Mouse (Mus musculus) cerebellum, adult 18-20 months (tissue): ENCODE data around the gene Hist2h4.

Experiments used
- DNase-seq, 2 experiments: peaks; one replicate each; pipeline ENCODE4 v3.0.0; 2021

Gene Hist2h4

DNA sequence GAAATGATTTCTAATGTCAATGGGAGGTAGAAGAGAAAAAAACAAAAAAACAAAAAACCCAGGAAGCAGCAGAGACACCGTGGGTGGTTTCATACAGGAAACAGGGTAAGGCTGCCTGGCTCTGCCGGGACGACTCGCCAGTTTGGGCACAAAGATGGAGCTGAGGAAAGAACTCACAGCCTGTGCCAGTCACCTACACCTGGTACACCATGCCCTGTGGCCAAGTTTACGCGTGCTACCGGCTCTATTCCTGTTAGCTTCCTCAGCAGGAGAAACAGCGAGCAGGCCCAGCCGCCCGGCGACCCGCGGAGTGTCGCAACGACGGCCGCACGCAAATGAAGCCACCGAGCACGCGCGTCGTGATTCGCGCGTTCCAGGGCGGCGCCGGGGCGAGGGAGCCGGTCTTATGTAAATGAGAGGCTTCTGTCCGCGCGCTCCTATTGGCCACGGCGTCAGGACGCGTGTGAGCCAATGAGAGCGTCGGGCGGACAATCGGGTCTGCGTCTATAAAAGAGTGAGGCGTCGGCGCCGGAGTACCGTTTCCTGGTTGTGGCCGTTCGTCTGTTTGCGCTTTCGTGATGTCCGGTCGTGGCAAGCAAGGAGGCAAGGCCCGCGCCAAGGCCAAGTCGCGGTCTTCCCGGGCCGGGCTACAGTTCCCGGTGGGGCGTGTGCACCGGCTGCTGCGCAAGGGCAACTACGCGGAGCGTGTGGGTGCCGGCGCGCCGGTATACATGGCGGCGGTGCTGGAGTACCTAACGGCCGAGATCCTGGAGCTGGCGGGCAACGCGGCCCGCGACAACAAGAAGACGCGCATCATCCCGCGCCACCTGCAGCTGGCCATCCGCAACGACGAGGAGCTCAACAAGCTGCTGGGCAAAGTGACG, 17.9 kb downstream of the Hist2h4 start, which contains the start of gene Hist2h2aa1:
TSS of gene Hist2h2aa1 (plus strand) at position 495 of the 884 bp plus-strand sequence.
- DNase-seq: peak; percentile 82 to 89

DNA sequence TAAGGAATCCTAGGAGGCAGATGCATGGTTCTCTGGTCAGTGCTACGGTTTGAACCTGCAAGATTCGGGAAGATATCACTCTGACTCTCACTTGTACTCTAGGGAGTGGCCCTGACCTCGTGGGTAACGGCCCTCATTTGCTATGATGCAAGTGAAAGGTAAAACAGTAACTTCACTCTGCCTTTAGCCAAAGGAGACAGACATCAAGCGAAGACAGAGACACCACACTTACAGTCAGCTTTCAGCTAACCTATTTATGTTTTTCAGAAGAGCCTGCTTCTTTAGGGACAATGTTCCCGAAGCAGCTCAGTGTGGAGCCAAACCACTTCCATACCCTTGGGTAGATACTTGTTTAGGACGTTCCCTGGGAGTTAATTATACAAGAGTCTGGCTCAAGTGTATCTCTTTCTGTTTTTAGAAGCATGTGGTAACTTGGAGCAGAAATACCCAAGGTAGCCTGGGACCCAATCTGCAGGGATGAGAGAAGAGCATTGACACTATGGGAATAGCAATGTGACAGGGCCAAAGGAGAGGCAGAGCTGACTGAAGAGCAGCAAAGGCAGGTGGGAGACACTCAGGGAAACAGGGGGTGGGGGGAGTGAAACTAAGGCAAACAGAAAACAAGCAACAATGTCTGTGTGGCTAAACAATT, 19.1 kb downstream of the Hist2h4 start:
- DNase-seq: no peak

DNA sequence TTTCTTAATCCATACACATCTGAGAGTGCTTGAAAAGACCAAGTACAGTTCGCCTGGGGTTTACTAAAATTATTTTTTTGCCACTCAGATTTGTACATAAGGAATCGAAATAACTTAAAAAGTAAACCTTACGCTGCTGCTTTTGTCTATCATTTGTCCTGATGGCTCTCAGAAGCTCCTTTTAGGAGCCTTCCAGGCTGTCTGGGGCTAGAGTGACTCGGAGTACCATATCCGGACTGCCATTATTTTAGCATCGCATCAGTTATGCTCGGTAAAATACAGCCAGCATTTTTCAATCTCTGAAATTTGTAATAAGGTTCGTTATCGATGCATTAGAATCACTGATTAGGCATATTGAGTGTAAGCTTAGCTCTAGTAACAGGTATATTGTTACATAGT, 22.3 kb downstream of the Hist2h4 start:
- no peak for DNase-seq

DNA sequence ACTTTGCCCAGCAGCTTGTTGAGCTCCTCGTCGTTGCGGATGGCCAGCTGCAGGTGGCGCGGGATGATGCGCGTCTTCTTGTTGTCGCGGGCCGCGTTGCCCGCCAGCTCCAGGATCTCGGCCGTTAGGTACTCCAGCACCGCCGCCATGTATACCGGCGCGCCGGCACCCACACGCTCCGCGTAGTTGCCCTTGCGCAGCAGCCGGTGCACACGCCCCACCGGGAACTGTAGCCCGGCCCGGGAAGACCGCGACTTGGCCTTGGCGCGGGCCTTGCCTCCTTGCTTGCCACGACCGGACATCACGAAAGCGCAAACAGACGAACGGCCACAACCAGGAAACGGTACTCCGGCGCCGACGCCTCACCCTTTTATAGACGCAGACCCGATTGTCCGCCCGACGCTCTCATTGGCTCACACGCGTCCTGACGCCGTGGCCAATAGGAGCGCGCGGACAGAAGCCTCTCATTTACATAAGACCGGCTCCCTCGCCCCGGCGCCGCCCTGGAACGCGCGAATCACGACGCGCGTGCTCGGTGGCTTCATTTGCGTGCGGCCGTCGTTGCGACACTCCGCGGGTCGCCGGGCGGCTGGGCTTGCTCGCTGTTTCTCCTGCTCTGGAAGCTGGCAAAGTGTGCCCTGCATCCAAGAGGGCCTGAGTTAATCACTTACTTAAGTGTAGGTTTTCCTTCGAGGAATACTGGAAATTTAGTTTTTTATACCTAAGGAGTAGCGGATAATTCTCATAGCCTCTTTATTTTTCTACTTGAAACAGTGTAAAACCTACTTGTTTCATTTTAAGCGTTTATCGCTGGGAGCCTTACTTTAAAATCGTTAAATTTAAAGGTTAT, 22.9 kb downstream of the Hist2h4 start, which contains the start of gene Hist2h2aa2:
TSS of gene Hist2h2aa2 (minus strand) at position 328 of the 850 bp plus-strand sequence.
- peak; percentile 89 to 97 for DNase-seq

DNA sequence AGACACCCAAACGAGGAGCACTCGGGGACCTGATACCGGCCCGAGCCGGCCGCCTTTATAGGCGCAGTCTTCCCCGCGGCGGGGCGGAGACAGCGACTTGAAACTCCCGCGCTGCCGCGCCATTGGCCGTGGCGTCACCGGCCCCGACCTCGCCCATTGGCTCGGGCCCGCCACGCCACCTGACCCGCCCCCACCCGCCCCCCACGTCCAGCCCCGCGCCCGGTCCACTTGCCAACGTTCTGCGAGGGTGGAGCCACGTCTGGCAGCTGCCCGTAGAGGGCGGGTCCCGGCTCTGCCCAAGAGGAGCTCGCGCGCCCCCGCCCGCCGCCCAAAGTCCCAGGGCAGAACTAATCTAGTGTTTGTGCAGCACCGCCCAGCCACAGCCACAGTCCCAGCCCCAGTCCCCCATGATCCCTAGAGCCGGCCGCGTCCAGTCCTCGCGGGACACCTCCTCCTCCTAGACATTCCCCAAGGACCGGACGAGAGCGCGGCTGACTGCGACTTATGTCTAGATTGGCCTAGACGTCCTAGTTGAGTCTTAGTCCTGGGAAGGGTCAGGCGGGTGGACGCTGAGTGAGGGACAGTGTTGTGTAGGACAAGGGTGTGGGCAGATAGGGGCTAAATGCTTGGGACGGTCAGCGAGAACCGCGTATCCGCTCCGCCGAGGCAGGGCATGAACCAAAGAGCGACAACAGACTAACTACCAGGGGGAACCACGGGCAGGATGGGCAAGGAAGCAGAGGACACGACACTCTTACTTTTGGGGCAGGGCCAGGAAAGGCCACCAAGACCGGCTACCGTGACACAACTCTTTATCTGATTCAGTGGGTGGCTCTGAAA, 23.9 kb downstream of the Hist2h4 start, which contains the start of gene Hist2h3c2:
TSS of gene Hist2h3c2 (minus strand) at position 174 of the 840 bp plus-strand sequence.
- peak in 1 of 2 experiments; percentile 41 for DNase-seq

DNA sequence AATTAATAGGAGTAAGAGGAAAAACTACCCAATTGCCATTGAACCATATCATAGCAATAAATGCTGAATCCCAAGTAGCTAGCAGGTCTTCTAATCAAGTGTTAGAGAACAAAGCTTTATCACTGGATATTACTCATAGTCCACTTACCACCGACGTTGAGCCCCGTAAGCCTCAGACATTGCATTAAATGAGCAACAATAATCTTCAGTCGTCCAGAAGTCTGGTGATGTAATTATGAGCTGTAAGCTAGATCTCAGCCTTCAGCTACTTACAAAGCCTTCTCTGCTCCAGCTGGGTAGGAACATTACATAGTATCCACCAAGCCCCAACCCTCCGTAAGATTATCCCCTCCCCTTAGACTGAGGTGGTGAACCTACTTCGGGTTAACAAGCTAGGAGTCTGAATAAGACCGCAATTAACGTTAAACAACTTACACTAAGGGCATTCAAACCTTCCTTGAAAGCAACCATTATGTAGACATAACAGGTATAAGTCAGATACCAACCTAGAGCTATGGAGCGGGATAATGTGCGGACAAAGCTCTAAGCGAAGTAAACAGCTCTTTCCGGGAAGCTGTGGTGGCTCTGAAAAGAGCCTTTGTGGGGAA, 25.1 kb downstream of the Hist2h4 start:
- no peak for DNase-seq

DNA sequence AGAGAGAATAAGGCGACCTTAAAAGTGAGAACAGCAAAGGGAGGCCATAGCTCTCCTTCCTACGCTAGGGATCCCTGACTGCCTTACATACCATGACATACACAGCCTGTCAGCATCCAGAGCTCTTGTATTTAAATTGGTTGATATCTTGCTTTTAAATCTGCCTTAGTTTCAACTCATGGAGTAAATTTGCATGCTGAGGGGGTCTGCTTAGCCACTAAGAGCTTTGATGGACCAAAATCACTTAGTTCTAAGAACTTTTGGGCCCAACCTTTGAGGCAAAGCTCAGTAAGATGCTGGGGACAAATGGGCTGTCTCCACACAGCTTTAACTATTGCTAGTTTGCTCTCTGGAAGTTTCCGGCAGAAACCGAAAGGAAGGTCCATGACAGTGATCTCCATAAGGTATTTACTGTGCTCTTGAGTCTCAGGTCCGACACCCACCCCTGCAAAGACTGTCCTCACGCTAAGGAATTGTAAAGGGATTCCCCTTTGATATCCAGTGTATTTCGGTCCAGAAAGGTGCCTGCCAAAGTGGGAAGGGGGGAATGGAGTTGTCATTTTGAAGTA, 25.7 kb downstream of the Hist2h4 start:
- no peak for DNase-seq

DNA sequence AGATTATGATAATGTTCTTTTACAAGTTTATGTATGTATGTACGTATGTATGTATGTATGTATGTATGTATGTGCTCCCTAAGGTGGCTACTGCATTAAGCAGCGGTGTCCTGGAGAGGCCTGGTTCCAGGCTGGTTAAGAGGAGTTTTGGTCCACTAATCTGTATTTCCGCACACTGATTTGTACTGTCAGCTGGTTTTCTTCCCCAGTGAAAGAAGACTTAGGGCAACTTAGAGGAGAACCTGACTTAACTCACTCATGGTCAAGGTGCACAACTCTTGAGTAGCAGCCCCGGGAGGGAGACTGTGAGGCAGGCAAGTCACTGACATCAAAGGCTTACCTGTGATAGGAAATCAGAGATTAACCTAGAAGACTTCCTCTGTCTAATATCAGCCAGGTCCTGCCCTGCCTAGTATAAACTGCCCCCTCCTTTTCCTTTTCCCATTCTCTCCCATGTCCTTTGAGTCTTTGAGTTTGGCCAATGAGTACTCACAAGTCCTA, 26.2 kb downstream of the Hist2h4 start:
- no peak for DNase-seq

DNA sequence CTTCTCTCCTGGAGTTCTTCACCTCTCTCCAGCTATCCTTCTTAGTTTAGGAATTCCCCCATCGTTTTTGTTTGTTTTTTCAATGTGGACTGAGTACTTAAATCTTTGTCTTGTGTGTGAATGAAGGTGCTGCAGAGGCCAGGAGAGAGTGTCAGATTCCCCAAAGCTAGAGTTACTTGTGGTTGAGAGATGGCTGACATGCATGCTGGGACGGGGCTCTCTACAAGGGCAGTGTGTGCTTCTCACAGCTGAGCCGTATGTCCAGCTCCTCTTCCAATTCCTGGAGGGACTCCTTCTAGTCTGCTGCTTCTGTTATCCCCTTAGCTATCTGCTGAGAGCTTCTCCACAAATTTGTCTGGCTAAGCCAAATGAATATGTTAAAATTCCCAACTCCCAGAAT, 27.3 kb downstream of the Hist2h4 start:
- DNase-seq: no peak

DNA sequence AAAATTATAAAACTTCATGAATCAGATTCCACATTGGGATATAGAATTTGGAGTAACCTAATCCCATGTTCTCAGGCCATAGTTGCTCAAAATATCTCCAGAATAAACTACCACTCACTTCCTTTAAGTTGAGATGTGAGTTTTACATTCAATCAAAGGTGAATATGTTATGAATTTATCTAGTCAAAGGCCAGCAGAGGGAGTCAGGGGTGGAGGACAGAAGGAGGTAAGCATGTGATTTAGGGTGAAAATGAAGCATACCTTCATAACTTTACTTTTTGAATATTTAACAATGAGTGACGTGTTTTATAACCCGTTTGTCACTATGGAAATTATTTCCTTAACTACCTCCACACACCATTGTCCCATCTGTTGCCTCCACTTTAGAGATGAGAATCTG, 28.2 kb downstream of the Hist2h4 start:
- DNase-seq: no peak

DNA sequence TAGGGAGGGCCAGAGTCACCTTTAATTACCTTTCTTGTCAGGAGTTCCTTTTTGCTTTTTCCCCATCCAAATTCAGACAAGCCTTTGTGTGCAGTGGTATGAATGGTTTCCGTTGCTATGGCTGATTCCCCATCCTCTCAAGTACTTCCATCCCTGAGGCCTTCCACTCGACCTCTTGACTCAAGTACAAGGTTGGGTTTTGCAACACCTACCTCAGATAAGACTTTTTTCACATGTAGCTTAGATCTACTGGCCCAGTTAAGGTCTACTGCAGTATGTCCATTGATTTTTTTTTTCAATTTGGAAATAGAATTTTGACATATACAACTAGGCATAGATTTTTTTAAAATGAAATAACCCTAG, 31.4 kb downstream of the Hist2h4 start:
- no peak for DNase-seq

DNA sequence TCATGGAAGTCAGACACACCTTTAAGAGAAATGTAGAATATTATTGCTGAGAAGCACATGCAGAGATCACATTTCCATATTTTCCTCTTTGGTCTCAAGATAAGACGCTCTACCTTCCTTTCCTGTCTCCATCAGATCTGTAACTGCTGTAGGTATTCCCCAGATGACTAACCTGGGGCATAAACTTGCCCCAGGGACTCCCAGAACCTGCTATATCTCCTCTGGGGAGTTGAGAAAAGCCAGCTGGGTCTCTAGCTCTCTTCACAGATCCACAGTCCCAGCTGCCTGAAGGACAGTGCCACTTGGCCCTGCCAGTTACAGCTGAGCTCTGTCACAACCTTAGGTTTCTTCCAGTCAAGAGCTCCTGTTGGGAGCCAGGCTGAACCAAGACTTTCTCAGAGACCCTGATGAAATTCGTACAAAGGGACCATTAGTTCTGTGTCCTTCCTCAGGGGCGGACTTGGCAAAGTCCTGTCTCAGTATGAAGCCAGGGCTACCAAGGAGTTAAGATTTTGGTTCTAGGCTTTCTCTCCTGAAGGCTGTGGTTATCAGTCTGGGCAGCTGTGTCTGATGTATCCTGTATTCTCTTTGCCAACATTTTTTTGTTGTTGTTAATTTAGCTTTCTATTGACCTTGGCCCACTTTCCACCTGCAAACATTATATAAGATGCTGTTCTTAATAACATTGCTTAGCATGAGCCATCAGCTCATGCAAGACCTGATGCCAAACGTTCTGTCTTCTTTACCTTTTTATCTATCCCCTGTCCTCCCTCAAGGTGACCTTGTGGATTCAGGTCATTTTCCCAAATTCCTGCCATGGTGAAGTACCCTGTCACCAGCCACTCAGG, 32.0 kb downstream of the Hist2h4 start:
- no peak for DNase-seq

DNA sequence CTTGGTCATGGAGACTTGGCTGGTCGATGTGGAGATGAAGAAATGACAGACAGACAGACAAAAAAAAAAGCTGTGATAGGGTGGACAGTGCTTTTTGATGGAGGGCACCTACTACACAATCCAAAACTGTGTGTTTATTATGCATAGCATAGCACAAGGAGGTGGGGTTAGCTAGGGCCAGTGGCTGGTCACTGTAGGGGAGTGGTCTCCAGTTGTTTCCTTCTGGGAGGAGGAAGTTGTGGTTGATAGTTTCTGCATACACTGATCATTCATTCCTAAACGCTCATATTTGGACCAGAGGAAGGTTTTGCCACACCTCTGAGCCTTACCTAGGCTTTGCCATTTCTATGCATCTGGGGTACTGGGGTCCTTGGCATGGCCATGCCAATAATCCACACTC, 32.7 kb downstream of the Hist2h4 start:
- no peak for DNase-seq

DNA sequence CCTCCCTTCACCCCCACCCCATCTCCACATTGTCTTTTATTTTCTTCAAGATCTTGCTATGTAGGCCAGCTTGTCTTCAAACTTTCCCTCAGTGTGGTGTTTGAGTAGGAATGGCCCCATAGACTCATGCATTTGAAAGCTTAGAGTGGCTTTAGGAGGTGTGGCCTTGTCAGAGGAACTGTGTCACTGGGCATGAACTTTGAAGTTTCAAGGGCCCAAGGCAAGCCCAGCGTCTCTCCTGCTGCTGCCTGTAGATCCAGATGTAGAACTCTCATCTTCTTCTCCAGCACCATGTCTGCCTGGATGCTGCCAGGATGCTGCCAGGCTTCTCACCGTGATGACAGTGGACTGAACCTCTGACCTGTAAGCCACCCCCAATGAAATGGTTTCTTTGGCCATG, 34.3 kb downstream of the Hist2h4 start:
- DNase-seq: no peak

DNA sequence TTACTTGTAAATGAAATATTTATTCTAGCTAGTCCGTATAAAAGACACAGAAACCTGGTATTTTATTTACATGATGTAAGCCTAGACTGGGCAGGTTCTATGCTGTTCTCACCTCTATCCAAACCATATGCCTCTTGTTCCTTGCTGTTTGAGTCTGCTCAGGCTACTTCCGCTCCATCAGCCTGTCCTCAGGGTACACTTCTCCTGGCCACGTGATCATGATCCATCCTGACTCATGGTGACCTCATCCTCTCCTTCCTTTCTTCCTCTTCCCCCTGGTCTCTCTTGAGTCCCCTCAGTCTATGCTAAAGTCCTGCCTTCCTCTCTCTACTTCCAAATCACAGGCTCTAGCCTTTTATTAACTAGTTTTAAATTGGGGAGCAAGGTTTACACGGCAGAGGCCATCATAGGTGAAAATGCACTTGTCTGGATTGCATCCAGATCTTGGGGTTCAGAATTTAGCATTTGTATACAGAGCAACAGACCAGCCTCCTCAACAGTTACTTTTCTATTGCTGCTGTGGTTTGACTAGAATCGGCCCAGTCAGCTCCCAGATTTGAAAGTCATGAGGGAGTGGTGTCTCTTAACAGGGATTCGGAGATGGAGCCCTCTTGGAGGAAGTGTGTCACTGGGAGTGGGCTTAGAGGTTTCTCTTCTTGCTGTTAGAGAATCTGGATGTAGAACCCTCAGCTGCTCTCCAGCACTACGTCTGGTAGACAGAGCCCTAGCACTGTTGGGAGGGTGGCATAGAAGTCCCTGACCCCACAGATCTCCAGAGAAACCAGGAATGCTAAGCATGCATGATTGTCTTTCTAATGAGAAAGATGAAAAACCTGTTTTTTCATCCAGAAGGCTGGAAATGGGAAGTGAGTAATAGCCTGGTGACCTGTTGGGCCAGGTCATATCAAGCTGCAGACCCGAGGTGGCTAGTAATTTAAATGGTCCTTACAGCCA, 36.1 kb downstream of the Hist2h4 start:
- no peak for DNase-seq

DNA sequence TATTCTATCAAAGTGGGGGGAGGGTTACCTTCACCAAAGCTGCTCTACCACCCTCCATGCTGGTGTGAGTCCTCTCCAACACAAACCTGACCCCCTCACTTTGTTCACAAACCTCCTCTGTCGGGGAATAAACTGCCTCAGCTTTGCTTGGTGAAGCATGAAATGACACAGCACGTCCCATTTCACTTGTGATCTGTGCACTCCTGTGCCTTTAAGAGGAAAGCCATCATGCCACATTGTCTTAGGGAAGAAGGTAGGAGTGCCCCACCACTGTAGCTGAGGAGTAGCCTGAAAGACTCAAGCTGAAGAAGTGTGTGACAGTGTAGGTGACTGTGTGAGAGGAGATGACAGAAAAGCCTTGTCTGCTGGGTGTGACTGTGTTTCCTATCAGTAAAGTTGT, 37.7 kb downstream of the Hist2h4 start:
- no peak for DNase-seq

DNA sequence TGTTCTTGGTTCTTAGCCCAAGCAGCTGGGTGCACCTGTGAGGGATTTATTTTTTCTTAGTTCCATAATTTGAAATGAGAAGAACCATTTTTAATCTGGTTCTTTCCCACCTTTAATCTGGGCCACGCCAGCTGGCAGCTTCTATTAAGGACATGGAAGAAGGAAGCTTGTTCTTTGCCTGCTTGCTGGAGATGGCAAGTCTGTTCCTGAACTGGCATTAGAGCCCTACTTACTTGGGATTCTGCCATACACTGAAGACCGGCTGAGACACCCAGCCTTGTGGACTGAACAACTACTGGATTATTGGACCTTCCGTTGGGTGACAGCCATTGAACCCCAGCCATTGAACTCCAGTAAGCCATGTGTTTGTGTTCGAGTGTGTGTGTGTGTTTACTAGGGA, 40.3 kb downstream of the Hist2h4 start:
- DNase-seq: peak in 1 of 2 experiments; percentile 23

DNA sequence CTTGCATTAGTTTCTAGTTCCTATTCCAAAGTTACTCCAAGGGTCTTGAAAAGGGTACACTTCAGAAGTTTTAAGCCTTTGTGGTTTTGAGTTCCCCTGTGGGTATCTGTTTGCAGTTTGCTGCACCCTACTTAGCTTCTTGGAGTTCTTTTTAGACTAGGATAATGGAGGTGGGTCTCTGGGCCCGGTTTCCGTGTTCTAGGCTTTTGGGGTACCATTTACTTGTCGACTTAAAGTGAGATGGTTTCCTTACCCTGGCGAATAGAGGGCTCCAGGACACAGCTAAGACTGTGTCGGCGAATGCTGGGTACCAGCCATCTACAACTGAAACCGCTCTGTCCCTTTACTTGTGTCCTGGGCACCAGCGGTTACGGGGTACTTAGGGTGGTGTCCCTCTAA, 41.5 kb downstream of the Hist2h4 start:
- peak in 1 of 2 experiments; percentile 39 for DNase-seq
